Mouse (Mus musculus) retina, postnatal 1 day (tissue): ENCODE results near the gene Gfm1.

Source experiments
- DNase-seq: peaks from one replicate; pipeline ENCODE4 v3.0.0-alpha.2; 2012

Gene Gfm1

GRCm38 (mm10) chr3:67497998-67498397, 68.1 kb downstream of the Gfm1 start:
- no peak for DNase-seq

- no peak for DNase-seq
These were observed 69.0 kb downstream of the Gfm1 start for GRCm38 (mm10) chr3:67498773-67499405.

- no peak for DNase-seq
These were observed 69.5 kb downstream of the Gfm1 start for GRCm38 (mm10) chr3:67499406-67499791.

GRCm38 (mm10) chr3:67503878-67504277, 74.0 kb downstream of the Gfm1 start:
- DNase-seq, result no peak

- DNase-seq, result no peak
These were observed 75.4 kb downstream of the Gfm1 start for GRCm38 (mm10) chr3:67505286-67505685.

- DNase-seq, result no peak
These were observed 78.5 kb downstream of the Gfm1 start for GRCm38 (mm10) chr3:67508216-67508892.

GRCm38 (mm10) chr3:67512807-67513206, 82.9 kb downstream of the Gfm1 start:
- peak; percentile 84 for DNase-seq

- no peak for DNase-seq
These were observed 84.9 kb downstream of the Gfm1 start for GRCm38 (mm10) chr3:67514801-67515273.

GRCm38 (mm10) chr3:67515274-67515801, 85.4 kb downstream of the Gfm1 start, which contains the start of gene Rarres1:
TSS of gene Rarres1 (minus strand) at chr3:67515523.
- DNase-seq, result peak; percentile 70

GRCm38 (mm10) chr3:67520568-67521143, 90.8 kb downstream of the Gfm1 start:
- DNase-seq, result no peak

GRCm38 (mm10) chr3:67522709-67523108, 92.8 kb downstream of the Gfm1 start:
- no peak for DNase-seq

- DNase-seq, result no peak
These were observed 94.9 kb downstream of the Gfm1 start for GRCm38 (mm10) chr3:67524768-67525167.
